Mouse (Mus musculus) brain, embryonic 14.5 days (tissue): ENCODE data around the gene Arhgap27.

Experiments used
- CTCF ChIP-seq: fragments of 200-500 bp; IDR thresholded peaks from 2 replicates; pipeline ENCODE4 v1.5.1; 2012; ENCODE audit warnings: inconsistent platforms, mild to moderate bottlenecking, moderate library complexity, borderline replicate concordance; ENCODE audit not compliant: insufficient read depth, insufficient read length; ENCODE audit errors: extremely low read depth
- POLR2A ChIP-seq: fragments of 200-500 bp; IDR thresholded peaks from 2 replicates; pipeline ENCODE4 v1.6.1; 2012; ENCODE audit warnings: mild to moderate bottlenecking, inconsistent platforms, borderline replicate concordance; ENCODE audit not compliant: poor library complexity, insufficient read depth, insufficient read length, severe bottlenecking; ENCODE audit errors: extremely low read depth

DNA sequence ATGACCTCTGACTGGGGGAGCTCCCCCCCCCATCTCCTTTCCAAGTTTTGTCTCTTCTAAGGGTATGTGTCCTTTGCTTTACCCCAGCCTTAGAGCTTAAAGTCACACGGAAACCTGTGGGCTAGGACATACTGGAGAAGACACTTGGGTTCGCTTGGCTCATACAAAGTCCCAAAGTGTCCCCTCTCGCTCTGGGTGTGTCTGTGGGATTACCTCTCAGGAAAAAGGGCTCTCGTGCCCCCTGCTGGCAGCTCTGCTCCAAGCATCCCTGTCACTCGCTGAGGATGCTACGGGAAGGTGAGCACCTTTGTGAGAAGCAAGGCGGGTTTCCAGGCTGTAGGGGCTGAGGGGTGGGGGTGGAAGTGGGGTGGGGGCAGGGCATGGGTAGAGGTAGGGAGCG is 38.3 kb downstream of the Arhgap27 start:
- TF ChIP-seq CTCF = peak; percentile 87
- no peak for TF ChIP-seq POLR2A
